Mouse (Mus musculus) lung, postnatal 0 days (tissue): Measurements from ENCODE around the gene Srpk2.

Experiments used
- CTCF ChIP-seq: IDR thresholded peaks from 2 replicates; pipeline ENCODE4 v1.5.1; 2016; ENCODE audit warnings: antibody characterized with exemption, mild to moderate bottlenecking
- EP300 ChIP-seq: IDR thresholded peaks from 2 replicates; pipeline ENCODE4 v1.6.1; 2016; ENCODE audit warnings: antibody characterized with exemption, mild to moderate bottlenecking, control low read depth

- TF ChIP-seq CTCF: no peak
- no peak for TF ChIP-seq EP300
These were observed 33.7 kb upstream of the Srpk2 start for GRCm38 (mm10) chr5:23718182-23718534.
